In the genomic region with DNA sequence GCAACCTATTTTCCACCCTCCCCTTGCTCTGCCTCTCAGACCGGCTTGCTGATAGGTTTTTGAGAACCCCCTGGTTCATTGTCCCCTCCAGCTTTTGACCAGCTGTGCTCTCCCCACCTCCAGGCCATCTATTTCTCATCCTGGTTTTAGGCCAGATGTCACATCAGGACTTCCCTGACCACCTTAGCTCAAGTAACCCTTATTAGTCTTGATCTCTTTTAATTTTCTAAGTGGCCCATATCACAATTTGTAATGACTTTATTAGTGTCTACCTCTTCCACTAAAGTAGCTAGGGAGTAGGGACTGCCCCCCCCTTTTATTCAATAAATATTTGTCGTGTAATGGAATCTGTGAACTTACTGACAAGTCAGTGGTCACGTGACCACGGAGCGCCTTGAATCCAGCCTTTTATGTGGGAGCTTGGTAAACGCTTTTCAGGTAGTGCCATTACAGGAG, we compare ENCODE assay signal across 8 mouse cellular contexts. TPM values are rescaled to one million over a fixed set of nuclear protein-coding genes. Genes with fewer than 3 reads are reported as not detected.
DNase-seq lines count a peak whose midpoint lies in the region; ATAC-seq and TF ChIP-seq lines count a peak whose summit lies in the region.

No protein-coding gene starts in this region.

- H3K27ac ChIP-seq in embryonic fibroblast, embryonic 13.5 days (ENCODE audit: insufficient read depth, low read length), result peak overlapping the region; percentile 79
- peak overlapping the region; percentile 82 for H3K27ac ChIP-seq in kidney, embryonic 14.5 days (ENCODE audit: low read depth, low read length)

- H3K36me3 ChIP-seq in kidney, embryonic 14.5 days (ENCODE audit: control insufficient read depth, insufficient read depth, low read length), result peaks cover 25% of the 10 kb centered on the region

- peak; percentile 14; the same call in 1 of the 2 replicates for ATAC-seq in frontal cortex, adult (ENCODE audit: low TSS enrichment)
- ATAC-seq in kidney, embryonic 14.5 days (ENCODE audit: low FRiP score, low TSS enrichment), result no peak
- ATAC-seq in megakaryocyte progenitor cell, adult 5-6 weeks (replicated peaks; ENCODE audit: poor library complexity), result peak; percentile 10; the same call in 1 of the 2 replicates

- TF ChIP-seq CTCF in embryonic fibroblast, embryonic 13.5 days (IDR thresholded peaks at IDR 0.05; ENCODE audit: borderline replicate concordance, insufficient read depth, low read length), result no peak

- TF ChIP-seq POLR2A in embryonic fibroblast, embryonic 13.5 days (IDR thresholded peaks at IDR 0.05; ENCODE audit: low read depth, low read length), result no peak

- H3K4me3 ChIP-seq in embryonic fibroblast, embryonic 13.5 days (ENCODE audit: insufficient read depth, low read length), result peak overlapping the region; percentile 99
- peak overlapping the region; percentile 72 for H3K4me3 ChIP-seq in kidney, embryonic 14.5 days (ENCODE audit: low read length)

- DNase-seq in frontal cortex, postnatal 14 days (ENCODE audit: low spot score in 2 of 2), result no peak
- DNase-seq in ES-CJ7 (ENCODE audit: low read depth, low spot score), result peak; percentile 67
- no peak for DNase-seq in right cerebral cortex, postnatal 14 days
- no peak for DNase-seq in gastrocnemius, postnatal 4 days (ENCODE audit: low spot score in 2 of 2)

- no peaks in the 10 kb centered on the region for H3K9me3 ChIP-seq in kidney, embryonic 14.5 days (ENCODE audit: control insufficient read depth, low read length)

- H3K27me3 ChIP-seq in kidney, embryonic 14.5 days (ENCODE audit: control insufficient read depth, insufficient read depth, low read length), result no peaks in the 10 kb centered on the region

- under 1% methylated on average over 6 of the region's 6 CpGs for WGBS in kidney, embryonic 14.5 days

- H3K4me1 ChIP-seq in embryonic fibroblast, embryonic 13.5 days (ENCODE audit: control insufficient read depth, insufficient read depth, low read length), result 0 out of 2 replicates have a peak, but pooled peaks cover 4% of the 10 kb centered on the region
- peaks cover 10% of the 10 kb centered on the region; the same call in 1 of the 2 replicates for H3K4me1 ChIP-seq in kidney, embryonic 14.5 days (ENCODE audit: control insufficient read depth, insufficient read depth, low read length)

- peak overlapping the region; percentile 68 for H3K9ac ChIP-seq in kidney, embryonic 14.5 days (ENCODE audit: low read depth, low read length)

- H3K4me2 ChIP-seq in kidney, embryonic 14.5 days (replicated peaks; ENCODE audit: low read depth, low read length), result peak overlapping the region; percentile 68

RNA-seq across cellular contexts. Expression of a gene that starts 0.7 kb away (rescaled TPM):
- polyA plus RNA-seq in embryonic fibroblast, embryonic 13.5 days (2011; ENCODE audit: insufficient read length, low read depth, missing spikeins), result 26.7 and 28.9 TPM in 2 replicates
- 33.5 and 38.8 TPM in 2 replicates for polyA plus RNA-seq in kidney, embryonic 14.5 days (2014; fragmentation: Nextera tagmentation; extraction: Ambion mirVana)
- 12.7 and 17.2 TPM in 2 replicates for total RNA-seq in megakaryocyte progenitor cell, adult 5-6 weeks (2015)
- 20.5 and 21.6 TPM in 2 replicates for total RNA-seq in megakaryocyte progenitor cell, adult 5-6 weeks (2017)
- total RNA-seq in gastrocnemius, postnatal 4 days (2021), result 10 to 100 TPM; 29.6 to 31.6 TPM

RNA-seq across cellular contexts. Expression of a gene that starts 8.3 kb away (rescaled TPM):
- polyA plus RNA-seq in embryonic fibroblast, embryonic 13.5 days (2011; ENCODE audit: insufficient read length, low read depth, missing spikeins), result 2.7 and 3.5 TPM in 2 replicates
- 1.2 and 2.0 TPM in 2 replicates for polyA plus RNA-seq in kidney, embryonic 14.5 days (2014; fragmentation: Nextera tagmentation; extraction: Ambion mirVana)
- total RNA-seq in megakaryocyte progenitor cell, adult 5-6 weeks (2015), result 0.59 and 1.5 TPM in 2 replicates
- total RNA-seq in megakaryocyte progenitor cell, adult 5-6 weeks (2017), result 0.54 and 0.88 TPM in 2 replicates
- total RNA-seq in gastrocnemius, postnatal 4 days (2021), result 1 to 10 TPM; 4.4 to 4.9 TPM

RNA-seq across cellular contexts. Expression of a gene that starts 8.5 kb away (rescaled TPM):
- polyA plus RNA-seq in embryonic fibroblast, embryonic 13.5 days (2011; ENCODE audit: insufficient read length, low read depth, missing spikeins), result 26.2 and 28.2 TPM in 2 replicates
- 17.6 and 18.7 TPM in 2 replicates for polyA plus RNA-seq in kidney, embryonic 14.5 days (2014; fragmentation: Nextera tagmentation; extraction: Ambion mirVana)
- total RNA-seq in megakaryocyte progenitor cell, adult 5-6 weeks (2015), result 12.0 and 14.9 TPM in 2 replicates
- 20.1 and 36.0 TPM in 2 replicates for total RNA-seq in megakaryocyte progenitor cell, adult 5-6 weeks (2017)
- total RNA-seq in gastrocnemius, postnatal 4 days (2021), result 10 to 100 TPM; 24.3 to 26.7 TPM

RNA-seq across cellular contexts. Expression of a gene that starts 20.8 kb away (rescaled TPM):
- 101 and 102 TPM in 2 replicates for polyA plus RNA-seq in embryonic fibroblast, embryonic 13.5 days (2011; ENCODE audit: insufficient read length, low read depth, missing spikeins)
- polyA plus RNA-seq in kidney, embryonic 14.5 days (2014; fragmentation: Nextera tagmentation; extraction: Ambion mirVana), result 45.3 and 67.2 TPM in 2 replicates
- 57.9 and 63.7 TPM in 2 replicates for total RNA-seq in megakaryocyte progenitor cell, adult 5-6 weeks (2015)
- total RNA-seq in megakaryocyte progenitor cell, adult 5-6 weeks (2017), result 124 and 138 TPM in 2 replicates
- total RNA-seq in gastrocnemius, postnatal 4 days (2021), result 10 to 100 TPM; 61.1 to 69.8 TPM

RNA-seq across cellular contexts. Expression of a gene that starts 23.0 kb away (rescaled TPM):
- polyA plus RNA-seq in embryonic fibroblast, embryonic 13.5 days (2011; ENCODE audit: insufficient read length, low read depth, missing spikeins), result 176 and 190 TPM in 2 replicates
- polyA plus RNA-seq in kidney, embryonic 14.5 days (2014; fragmentation: Nextera tagmentation; extraction: Ambion mirVana), result 67.1 and 114 TPM in 2 replicates
- total RNA-seq in megakaryocyte progenitor cell, adult 5-6 weeks (2015), result 112 and 118 TPM in 2 replicates
- total RNA-seq in megakaryocyte progenitor cell, adult 5-6 weeks (2017), result 82.3 and 86.0 TPM in 2 replicates
- total RNA-seq in gastrocnemius, postnatal 4 days (2021), result 10 to 100 TPM; 74.2 to 77.0 TPM
